Mouse (Mus musculus): ENCODE data around the gene Nedd9. TPM values are rescaled to one million over a fixed set of nuclear protein-coding genes. Genes with fewer than 3 reads are reported as not detected.

Nedd9 gene
- polyA plus RNA-seq, 1 experiment from 2014 or later = 19.3 TPM

GRCm38 (mm10) chr13:41453227-41454193 is 33.7 kb downstream of the Nedd9 start:
- Histone ChIP-seq H3K27me3 (replicated peaks) (peaks cover 87% of the 10 kb centered on the region), H3K36me3 (no peaks in the 10 kb centered on the region), H3K4me2 (no peak overlapping the region), H3K27ac (replicated peaks) (no peak overlapping the region), H3K9me3 (no peaks in the 10 kb centered on the region), H3K9ac (no peak overlapping the region), H3K4me1 (peaks cover 27% of the 10 kb centered on the region), H3K4me3 (no peak overlapping the region)
- WGBS = 81% methylated on average over 15 of the region's 15 CpGs
- ATAC-seq (ENCODE audit: extremely low read depth, insufficient number of reproducible peaks, low FRiP score, low TSS enrichment) = no peak

- H3K4me3 ChIP-seq = no peak overlapping the region
- H3K27ac ChIP-seq (replicated peaks) = no peak overlapping the region
- WGBS = 63% methylated on average over 6 of the region's 6 CpGs
- no peak overlapping the region for H3K9ac ChIP-seq
- H3K36me3 ChIP-seq = no peaks in the 10 kb centered on the region
- ATAC-seq (ENCODE audit: extremely low read depth, insufficient number of reproducible peaks, low FRiP score, low TSS enrichment) = no peak
- no peak overlapping the region for H3K4me2 ChIP-seq
- H3K9me3 ChIP-seq = no peaks in the 10 kb centered on the region
- H3K4me1 ChIP-seq = peaks cover 4% of the 10 kb centered on the region
- peaks cover 94% of the 10 kb centered on the region for H3K27me3 ChIP-seq (replicated peaks)
Measured at GRCm38 (mm10) chr13:41450821-41451220, 36.3 kb downstream of the Nedd9 start.

- H3K4me1 ChIP-seq = 0 out of 2 replicates have a peak, but pooled peaks cover 2% of the 10 kb centered on the region
- no peak overlapping the region for H3K27ac ChIP-seq (replicated peaks)
- no peaks in the 10 kb centered on the region for H3K9me3 ChIP-seq
- H3K27me3 ChIP-seq (replicated peaks) = peaks cover 99% of the 10 kb centered on the region
- no peak overlapping the region for H3K9ac ChIP-seq
- H3K4me3 ChIP-seq = no peak overlapping the region
- ATAC-seq (ENCODE audit: extremely low read depth, insufficient number of reproducible peaks, low FRiP score, low TSS enrichment) = no peak
- 85% methylated on average over 2 of the region's 2 CpGs for WGBS
- H3K36me3 ChIP-seq = no peaks in the 10 kb centered on the region
- H3K4me2 ChIP-seq = no peak overlapping the region
Measured at GRCm38 (mm10) chr13:41449211-41449610, 38.0 kb downstream of the Nedd9 start.

GRCm38 (mm10) chr13:41447209-41447608 is 40.0 kb downstream of the Nedd9 start:
- Histone ChIP-seq H3K9ac (no peak overlapping the region), H3K27me3 (replicated peaks) (peaks cover 100% of the 10 kb centered on the region), H3K4me2 (no peak overlapping the region), H3K4me3 (no peak overlapping the region), H3K27ac (replicated peaks) (no peak overlapping the region), H3K36me3 (no peaks in the 10 kb centered on the region), H3K4me1 (no peaks in the 10 kb centered on the region), H3K9me3 (no peaks in the 10 kb centered on the region)
- ATAC-seq (ENCODE audit: extremely low read depth, insufficient number of reproducible peaks, low FRiP score, low TSS enrichment) = no peak
- WGBS = 67% methylated on average over 6 of the region's 6 CpGs

- WGBS = 77% methylated on average over 1 of the region's 1 CpGs
- H3K27me3 ChIP-seq (replicated peaks) = peaks cover 100% of the 10 kb centered on the region
- no peak for ATAC-seq (ENCODE audit: extremely low read depth, insufficient number of reproducible peaks, low FRiP score, low TSS enrichment)
Measured at GRCm38 (mm10) chr13:41446591-41446990, 40.6 kb downstream of the Nedd9 start.

GRCm38 (mm10) chr13:41445067-41445808 is 41.9 kb downstream of the Nedd9 start:
- no peak for ATAC-seq (ENCODE audit: extremely low read depth, insufficient number of reproducible peaks, low FRiP score, low TSS enrichment)
- peaks cover 98% of the 10 kb centered on the region for H3K27me3 ChIP-seq (replicated peaks)
- 88% methylated on average over 3 of the region's 3 CpGs for WGBS

More at GRCm38 (mm10) chr13:41446591-41446990, 40.6 kb downstream of the Nedd9 start:
- no peaks in the 10 kb centered on the region for H3K9me3 ChIP-seq
- no peaks in the 10 kb centered on the region for H3K4me1 ChIP-seq
- no peak overlapping the region for H3K9ac ChIP-seq
- H3K4me2 ChIP-seq = no peak overlapping the region
- no peaks in the 10 kb centered on the region for H3K36me3 ChIP-seq
- H3K27ac ChIP-seq (replicated peaks) = no peak overlapping the region
- no peak overlapping the region for H3K4me3 ChIP-seq

GRCm38 (mm10) chr13:41444230-41444629 is 42.9 kb downstream of the Nedd9 start:
- Histone ChIP-seq H3K4me1 (no peaks in the 10 kb centered on the region), H3K4me2 (no peak overlapping the region), H3K27ac (replicated peaks) (no peak overlapping the region), H3K9me3 (0 out of 2 replicates have a peak, but pooled peaks cover 2% of the 10 kb centered on the region), H3K9ac (no peak overlapping the region), H3K36me3 (no peaks in the 10 kb centered on the region), H3K27me3 (replicated peaks) (peaks cover 97% of the 10 kb centered on the region), H3K4me3 (no peak overlapping the region)
- ATAC-seq (ENCODE audit: extremely low read depth, insufficient number of reproducible peaks, low FRiP score, low TSS enrichment) = no peak
- WGBS = 88% methylated on average over 6 of the region's 6 CpGs

More at GRCm38 (mm10) chr13:41445067-41445808, 41.9 kb downstream of the Nedd9 start:
- no peaks in the 10 kb centered on the region for H3K9me3 ChIP-seq
- no peak overlapping the region for H3K4me2 ChIP-seq
- H3K36me3 ChIP-seq = no peaks in the 10 kb centered on the region
- no peak overlapping the region for H3K9ac ChIP-seq
- no peak overlapping the region for H3K27ac ChIP-seq (replicated peaks)
- no peak overlapping the region for H3K4me3 ChIP-seq
- no peaks in the 10 kb centered on the region for H3K4me1 ChIP-seq

GRCm38 (mm10) chr13:41442145-41442544 is 45.0 kb downstream of the Nedd9 start:
- no peak overlapping the region for H3K27ac ChIP-seq (replicated peaks)
- peaks cover 9% of the 10 kb centered on the region; the same call in 1 of the 2 replicates for H3K9me3 ChIP-seq
- peaks cover 89% of the 10 kb centered on the region for H3K27me3 ChIP-seq (replicated peaks)
- no peak overlapping the region for H3K4me3 ChIP-seq
- 81% methylated on average over 4 of the region's 4 CpGs for WGBS
- H3K36me3 ChIP-seq = no peaks in the 10 kb centered on the region
- no peaks in the 10 kb centered on the region for H3K4me1 ChIP-seq
- no peak for ATAC-seq (ENCODE audit: extremely low read depth, insufficient number of reproducible peaks, low FRiP score, low TSS enrichment)
- H3K4me2 ChIP-seq = no peak overlapping the region
- H3K9ac ChIP-seq = no peak overlapping the region

GRCm38 (mm10) chr13:41440205-41440604 is 47.0 kb downstream of the Nedd9 start:
- Histone ChIP-seq H3K4me1 (no peaks in the 10 kb centered on the region), H3K36me3 (no peaks in the 10 kb centered on the region), H3K27ac (replicated peaks) (no peak overlapping the region), H3K4me3 (no peak overlapping the region), H3K27me3 (replicated peaks) (peaks cover 87% of the 10 kb centered on the region), H3K4me2 (no peak overlapping the region), H3K9me3 (peaks cover 9% of the 10 kb centered on the region; the same call in 1 of the 2 replicates), H3K9ac (no peak overlapping the region)
- 78% methylated on average over 1 of the region's 1 CpGs for whole genome bisulfite sequencing
- no peak for ATAC-seq (ENCODE audit: extremely low read depth, insufficient number of reproducible peaks, low FRiP score, low TSS enrichment)

- Histone ChIP-seq H3K9ac (no peak overlapping the region), H3K36me3 (no peaks in the 10 kb centered on the region), H3K9me3 (peaks cover 9% of the 10 kb centered on the region; the same call in 1 of the 2 replicates), H3K4me1 (no peaks in the 10 kb centered on the region), H3K27ac (replicated peaks) (no peak overlapping the region), H3K4me2 (no peak overlapping the region), H3K27me3 (replicated peaks) (peaks cover 84% of the 10 kb centered on the region), H3K4me3 (no peak overlapping the region)
- ATAC-seq (ENCODE audit: extremely low read depth, insufficient number of reproducible peaks, low FRiP score, low TSS enrichment) = no peak
- WGBS = 80% methylated on average over 2 of the region's 2 CpGs
Measured at GRCm38 (mm10) chr13:41437390-41437789, 49.8 kb downstream of the Nedd9 start.

- ATAC-seq (ENCODE audit: extremely low read depth, insufficient number of reproducible peaks, low FRiP score, low TSS enrichment) = no peak
- WGBS = 52% methylated on average over 5 of the region's 5 CpGs
- Histone ChIP-seq H3K9me3 (peaks cover 9% of the 10 kb centered on the region; the same call in 1 of the 2 replicates), H3K4me1 (no peaks in the 10 kb centered on the region), H3K4me2 (no peak overlapping the region), H3K27ac (replicated peaks) (no peak overlapping the region), H3K36me3 (no peaks in the 10 kb centered on the region), H3K9ac (no peak overlapping the region), H3K27me3 (replicated peaks) (peaks cover 81% of the 10 kb centered on the region), H3K4me3 (no peak overlapping the region)
Measured at GRCm38 (mm10) chr13:41436731-41437130, 50.4 kb downstream of the Nedd9 start.

Measured in heart, embryonic 13.5 days (tissue).